In genomic region chr11:30650416-30650815, GRCm38 (mm10) we compare ENCODE assay signal across 23 mouse cellular contexts. TPM values are rescaled to one million over a fixed set of nuclear protein-coding genes. Genes with fewer than 3 reads are reported as not detected.
DNase-seq lines count a peak whose midpoint lies in the region; ATAC-seq and TF ChIP-seq lines count a peak whose summit lies in the region.
"Had no signal": no experiment of that assay in that cellular context is flagged by ENCODE, and none has a peak within 500 bp of the region (broad histone marks: within the 10 kb centered on the region; RNA-seq: fewer than 3 reads in every experiment).

No protein-coding gene starts in this region.

- no peak overlapping the region for H3K9ac ChIP-seq in liver, embryonic 12.5 days
- H3K9ac ChIP-seq: embryonic facial prominence, embryonic 12.5 days; embryonic facial prominence, embryonic 15.5 days; forebrain, postnatal 0 days; hindbrain, embryonic 13.5 days had no signal

- H3K4me1 ChIP-seq in liver, embryonic 12.5 days: peaks cover 8% of the 10 kb centered on the region; the same call in 1 of the 2 replicates
- H3K4me1 ChIP-seq: embryonic facial prominence, embryonic 12.5 days; embryonic facial prominence, embryonic 15.5 days; heart, embryonic 10.5 days; hindbrain, embryonic 13.5 days had no signal

- no peaks in the 10 kb centered on the region for H3K27me3 ChIP-seq in liver, embryonic 12.5 days (replicated peaks)
- H3K27me3 ChIP-seq: embryonic facial prominence, embryonic 12.5 days; embryonic facial prominence, embryonic 15.5 days; hindbrain, embryonic 13.5 days had no signal

- H3K27ac ChIP-seq in gastrocnemius, adult 2 months: peak overlapping the region; percentile 95; the same call in 1 of the 2 replicates
- H3K27ac ChIP-seq in liver, embryonic 12.5 days: no peak overlapping the region
- H3K27ac ChIP-seq: embryonic facial prominence, embryonic 12.5 days; embryonic facial prominence, embryonic 15.5 days; heart, embryonic 10.5 days; hindbrain, embryonic 13.5 days; hindbrain, postnatal 0 days had no signal

- peak; percentile 5 for DNase-seq in adrenal gland, adult 2 months
- DNase-seq in adrenal gland, postnatal 10 days: no peak
- no peak for DNase-seq in gastrocnemius, adult 2 months
- DNase-seq in gastrocnemius, postnatal 10 days: no peak
- DNase-seq in liver: no peak
- DNase-seq in lung, postnatal 10 days: no peak
- DNase-seq in lung, postnatal 14 days: no peak
- DNase-seq: adrenal gland, postnatal 25 days; forebrain, postnatal 0 days; gastrocnemius, postnatal 36 days; heart, adult 2 months; heart, postnatal 36 days; kidney, adult 18-20 months had no signal

- peak overlapping the region; percentile 32; the same call in 1 of the 2 replicates for H3K4me2 ChIP-seq in liver, embryonic 12.5 days
- H3K4me2 ChIP-seq: embryonic facial prominence, embryonic 12.5 days; embryonic facial prominence, embryonic 15.5 days; hindbrain, embryonic 13.5 days had no signal

- H3K4me3 ChIP-seq in gastrocnemius, adult 2 months: no peak overlapping the region
- H3K4me3 ChIP-seq in liver, embryonic 12.5 days: no peak overlapping the region
- H3K4me3 ChIP-seq: embryonic facial prominence, embryonic 12.5 days; embryonic facial prominence, embryonic 15.5 days; hindbrain, embryonic 13.5 days had no signal

- H3K9me3 ChIP-seq in liver, embryonic 12.5 days (replicated peaks): no peaks in the 10 kb centered on the region
- H3K9me3 ChIP-seq: embryonic facial prominence, embryonic 12.5 days; embryonic facial prominence, embryonic 15.5 days; heart, embryonic 10.5 days; hindbrain, embryonic 10.5 days; hindbrain, embryonic 13.5 days had no signal

- no peak for TF ChIP-seq CTCF in gastrocnemius, adult 2 months (IDR thresholded peaks at IDR 0.05)

- H3K36me3 ChIP-seq in liver, embryonic 12.5 days: no peaks in the 10 kb centered on the region
- H3K36me3 ChIP-seq: embryonic facial prominence, embryonic 12.5 days; embryonic facial prominence, embryonic 15.5 days; heart, embryonic 10.5 days; hindbrain, embryonic 10.5 days; hindbrain, embryonic 13.5 days had no signal

- intact Hi-C loops in gastrocnemius, adult 2 months (cut with DNase I): loop anchor here (5.0 to 10.0 kb wide), 2 partner anchors 73 to 496 kb away; no protein-coding TSS in a partner anchor

- no peak for ATAC-seq in liver, embryonic 12.5 days
- ATAC-seq: activated CD4-positive, CD25-positive, alpha-beta regulatory T cell, adult 4 months; forebrain, postnatal 0 days; hindbrain, postnatal 0 days; inflammation-experienced regulatory T-cells, adult 6 months; intestine, embryonic 16.5 days had no signal

- 87% methylated on average over 1 of the region's 1 CpGs for WGBS in liver, embryonic 12.5 days (ENCODE audit: insufficient replicate concordance)

RNA-seq across cellular contexts. Expression of gene Acyp2, which starts 1.0 kb away (rescaled TPM):
- total RNA-seq in adrenal gland, adult 2 months (2021): 10 to 100 TPM; 25.9 to 37.1 TPM
- 3.9 TPM in 2 replicates for polyA plus RNA-seq in adrenal gland, adult 2 months (2012; rRNA removed)
- 10 to 100 TPM; 41.0 to 42.2 TPM for total RNA-seq in adrenal gland, postnatal 10 days (2021)
- total RNA-seq in gastrocnemius, adult 2 months (2021): 100 to 1,000 TPM; 119 to 146 TPM
- total RNA-seq in gastrocnemius, postnatal 10 days (2021): 10 to 100 TPM; 39.4 to 49.2 TPM
- 5.5 TPM in 2 replicates for polyA plus RNA-seq in liver, embryonic 12.5 days (2016; fragmentation: Nextera tagmentation; extraction: Ambion mirVana)
